Mouse (Mus musculus): ENCODE results near the gene Wrap53.

DNA sequence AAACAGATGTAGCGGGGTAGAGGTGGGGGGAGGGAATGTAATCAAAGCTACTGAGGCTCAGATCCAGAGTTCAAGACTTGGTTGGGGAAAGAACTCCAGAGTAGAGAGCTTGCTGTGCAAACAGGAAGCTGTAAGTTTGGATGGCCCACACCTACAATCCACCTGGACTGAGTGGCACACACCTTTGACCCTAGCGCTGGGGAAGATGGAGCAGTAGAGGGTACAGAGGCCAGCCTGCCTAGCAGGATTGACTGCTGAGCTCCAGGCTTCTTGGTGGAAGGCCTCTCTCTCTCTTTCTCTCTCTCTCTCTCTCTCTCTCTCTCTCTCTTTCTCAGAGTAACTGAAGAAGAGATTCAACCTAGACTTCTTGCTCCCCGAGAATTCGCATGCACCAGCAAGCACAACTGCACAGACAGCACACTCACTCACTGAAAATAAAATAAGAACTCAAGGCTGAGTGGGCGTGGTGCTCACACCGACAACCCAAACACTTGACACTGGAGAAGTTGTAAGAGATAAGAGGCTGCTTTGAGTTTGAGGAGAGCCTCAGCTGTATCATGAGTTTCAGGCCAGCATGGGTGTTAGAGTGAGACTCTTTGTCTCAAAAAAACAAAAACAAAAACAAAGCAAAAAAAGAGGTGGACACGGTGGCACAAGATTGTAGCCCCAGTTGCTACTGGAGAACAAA, 40.5 kb upstream of the Wrap53 start:
- TF ChIP-seq CTCF (IDR thresholded peaks at IDR 0.05; ENCODE audit: borderline replicate concordance, insufficient read depth, low read depth, low read length) (no peak), POLR2A (IDR thresholded peaks at IDR 0.05; ENCODE audit: borderline replicate concordance, insufficient read depth, low read length) (no peak)
